Mouse (Mus musculus) liver (tissue): ENCODE data around the gene Stx16.

Source experiments
- DNase-seq: peaks from one replicate; pipeline ENCODE4 v3.0.0-alpha.2; 2020; ENCODE audit warnings: mixed read lengths

Stx16 gene

GRCm38 (mm10) chr2:174128926-174129325 is 52.8 kb downstream of the Stx16 start:
- DNase-seq: no peak

GRCm38 (mm10) chr2:174130468-174131097 is 54.5 kb downstream of the Stx16 start:
- no peak for DNase-seq

GRCm38 (mm10) chr2:174132413-174132969 is 56.4 kb downstream of the Stx16 start:
- no peak for DNase-seq
